Mouse (Mus musculus): ENCODE results near the gene Rnf182.

GRCm38 (mm10) chr13:43644991-43645390 lies 29.5 kb downstream of the Rnf182 start:
- TF ChIP-seq CTCF (IDR thresholded peaks at IDR 0.05; ENCODE audit: low read depth, low read length) (no peak), POLR2A (IDR thresholded peaks at IDR 0.05; ENCODE audit: borderline replicate concordance, low read depth, low read length) (no peak)
